Mouse (Mus musculus) layer of hippocampus, adult 2 months (tissue): ENCODE measurements around the gene Msgn1. TPM values are rescaled to one million over a fixed set of nuclear protein-coding genes. Genes with fewer than 3 reads are reported as not detected.

ENCODE experiments used
- DNase-seq, 2 experiments: peaks; one replicate each; pipeline ENCODE4 v3.0.0; 2022; ENCODE audit warnings: low spot score in 2 of 2
- H3K27ac ChIP-seq: fragments of 200-600 bp; 2 replicates; pipeline ENCODE4 v1.8.1; 2022
- H3K4me3 ChIP-seq: fragments of 200-600 bp; 2 replicates; pipeline ENCODE4 v1.8.1; 2022; ENCODE audit warnings: mild to moderate bottlenecking
- CTCF ChIP-seq: fragments of 200-600 bp; conservative IDR thresholded peaks from 2 replicates; pipeline ENCODE4 v1.8.1; 2022; ENCODE audit warnings: antibody characterized with exemption, mild to moderate bottlenecking, moderate library complexity
- long read RNA-seq, 2 experiments: library from polyadenylated mRNA; stranded (forward); transcript quantifications; one replicate each; pipeline ENCODE4 v2.0.0; 2021; ENCODE audit warnings: borderline mapping rate in 2 of 2
- total RNA-seq, 2 experiments: library from RNA; stranded (reverse); gene quantifications; 2 replicates each; pipeline ENCODE4 v1.2.3; 2021

The Msgn1 gene
- not detected for total RNA-seq
- long read RNA-seq, experiment 1: 0 reads
- long read RNA-seq, experiment 2: 0 reads

DNA sequence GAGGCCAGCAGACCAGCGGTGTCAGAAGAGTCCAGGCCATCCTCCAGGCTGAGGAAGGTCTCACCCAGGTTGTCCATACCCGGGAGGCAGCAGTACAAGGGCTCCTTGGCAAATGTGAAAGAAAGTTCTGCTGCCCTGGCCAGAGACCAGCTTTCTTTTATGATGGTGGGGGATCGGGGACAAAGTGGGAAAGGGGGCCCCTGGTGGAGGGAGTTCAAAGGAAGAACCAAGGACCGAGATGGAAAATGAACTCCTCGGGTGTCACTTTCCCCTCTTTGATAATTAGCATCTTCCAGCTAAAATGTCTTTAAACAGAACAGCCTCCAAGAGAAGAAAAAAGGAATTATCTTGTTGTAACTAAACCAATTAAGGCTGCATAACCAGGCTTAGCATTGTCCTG is at the start of gene Msgn1:
TSS of gene Msgn1 (minus strand) at position 101 of the 400 bp plus-strand sequence.
- H3K27ac ChIP-seq: no peak within 1 kb of the TSS
- no peak within 1 kb of the TSS for H3K4me3 ChIP-seq
- DNase-seq: no peak
- no peak for TF ChIP-seq CTCF

DNA sequence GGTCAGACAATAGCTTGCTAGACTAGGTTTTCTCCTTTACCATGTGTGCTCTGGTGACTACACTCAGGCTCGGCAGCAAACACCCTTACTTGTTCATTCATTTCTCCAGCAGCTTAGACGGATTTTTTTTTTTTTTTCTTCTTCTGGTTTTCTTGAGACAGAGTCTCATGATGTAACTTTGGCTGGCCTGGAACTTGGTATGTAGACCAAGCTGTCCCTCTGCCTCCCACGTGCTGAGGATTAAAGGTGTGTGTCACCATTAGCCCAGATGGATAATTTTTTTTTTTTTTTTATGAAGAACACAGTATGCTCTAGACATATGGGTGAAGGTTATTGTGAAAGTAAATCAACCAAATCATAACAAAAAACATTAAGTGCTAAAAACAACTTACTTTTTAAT is 41.5 kb upstream of the Msgn1 start:
- TF ChIP-seq CTCF: no peak
- DNase-seq: no peak
- H3K27ac ChIP-seq: no peak overlapping the region
- no peak overlapping the region for H3K4me3 ChIP-seq

DNA sequence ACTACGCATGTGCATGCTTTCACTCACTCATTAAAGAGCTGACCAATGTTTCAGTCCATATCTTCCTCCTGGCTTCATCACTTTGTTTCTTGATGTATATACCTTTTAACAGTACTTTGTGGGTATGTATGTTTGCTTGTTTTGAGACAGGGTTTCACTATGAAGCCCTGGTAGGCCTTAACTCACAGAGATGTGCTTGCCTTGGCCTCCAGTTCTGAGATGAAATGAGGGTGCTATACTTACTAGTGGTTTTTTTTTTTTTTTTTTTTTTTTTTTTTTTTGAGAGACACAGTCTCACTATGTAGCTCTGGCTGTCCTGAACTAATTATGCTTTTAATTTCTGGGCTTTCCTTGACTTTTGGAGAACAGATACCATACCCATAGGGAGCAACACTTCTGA is 38.7 kb upstream of the Msgn1 start:
- no peak overlapping the region for H3K27ac ChIP-seq
- no peak for TF ChIP-seq CTCF

DNA sequence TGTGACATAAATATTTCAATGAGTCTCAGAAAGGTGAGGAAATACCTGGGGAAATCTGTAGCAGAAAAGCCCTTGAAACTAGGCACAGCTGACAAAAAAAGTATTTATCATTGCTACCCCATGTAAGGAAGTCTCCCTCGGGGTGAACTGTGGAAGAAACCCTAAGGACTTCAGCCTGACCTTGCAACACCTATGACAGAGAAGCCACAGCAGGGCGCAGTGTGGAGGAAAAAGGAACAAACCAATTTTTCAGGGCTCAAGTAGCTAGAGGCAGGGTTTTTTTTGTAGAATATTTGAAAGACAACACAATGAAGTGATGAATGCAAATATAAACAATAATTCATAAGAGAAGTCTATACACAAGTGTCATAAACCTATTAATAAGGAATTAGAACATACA is 27.2 kb upstream of the Msgn1 start:
- no peak overlapping the region for H3K4me3 ChIP-seq
- H3K27ac ChIP-seq: no peak overlapping the region
- TF ChIP-seq CTCF: no peak
- DNase-seq: no peak

More for the DNA sequence above, 38.7 kb upstream of the Msgn1 start:
- H3K4me3 ChIP-seq: no peak overlapping the region
- DNase-seq: no peak

DNA sequence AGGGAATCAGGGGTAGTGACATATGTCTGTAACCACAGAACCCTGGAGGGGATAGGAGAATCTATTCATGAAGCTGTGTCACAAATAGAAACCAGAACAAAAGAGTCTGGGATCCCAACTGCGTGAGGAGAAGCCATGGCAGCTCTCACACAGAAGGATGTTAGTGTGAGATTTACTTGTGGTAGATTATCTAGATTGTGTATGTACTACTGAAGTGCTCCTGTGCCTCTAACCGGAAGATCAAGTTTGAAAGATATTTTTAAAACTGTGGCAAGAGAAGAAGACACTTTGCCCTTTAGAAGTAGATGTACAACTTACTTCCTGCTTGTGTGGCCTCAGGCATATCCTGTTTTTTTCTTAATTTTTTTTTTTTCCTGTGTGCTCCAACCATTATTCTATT is 21.5 kb upstream of the Msgn1 start:
- H3K27ac ChIP-seq: no peak overlapping the region
- TF ChIP-seq CTCF: no peak
- DNase-seq: no peak
- H3K4me3 ChIP-seq: no peak overlapping the region

DNA sequence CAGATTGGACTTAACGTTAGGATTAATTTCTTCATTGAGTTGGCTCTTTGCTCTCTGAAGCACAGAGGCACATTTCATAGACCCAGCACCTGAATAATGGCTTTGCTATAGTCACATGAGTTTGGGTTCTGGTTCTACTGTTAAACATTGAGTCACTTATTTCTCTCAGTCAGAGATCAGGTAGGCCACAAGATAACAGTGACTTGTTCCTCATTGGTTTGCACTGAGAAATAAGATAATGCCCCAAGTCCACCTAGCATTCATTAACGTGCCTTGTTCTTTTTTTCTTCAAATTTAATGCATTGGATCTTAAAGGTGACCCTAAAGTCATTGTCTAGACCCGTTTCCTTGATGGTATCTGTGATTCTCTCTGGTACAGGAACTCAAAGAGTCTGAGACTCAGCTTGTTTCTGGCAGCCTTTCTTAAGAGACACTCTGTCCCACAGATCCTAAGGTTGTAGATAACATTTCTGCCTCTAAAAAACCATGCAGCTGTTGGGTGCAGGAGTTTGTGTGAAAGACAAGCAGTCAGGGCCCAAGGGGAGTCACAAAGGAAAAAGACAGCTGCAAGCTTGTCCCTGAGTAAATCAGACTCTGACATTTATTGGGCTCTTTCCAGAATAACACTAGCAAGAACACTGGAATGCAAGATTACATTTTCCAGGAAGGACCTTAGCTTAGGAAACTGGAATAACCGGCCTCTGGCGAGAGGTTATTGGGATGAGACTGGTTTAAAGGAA is 17.9 kb upstream of the Msgn1 start:
- TF ChIP-seq CTCF: no peak
- Histone ChIP-seq H3K27ac (no peak overlapping the region), H3K4me3 (no peak overlapping the region)
- no peak for DNase-seq

DNA sequence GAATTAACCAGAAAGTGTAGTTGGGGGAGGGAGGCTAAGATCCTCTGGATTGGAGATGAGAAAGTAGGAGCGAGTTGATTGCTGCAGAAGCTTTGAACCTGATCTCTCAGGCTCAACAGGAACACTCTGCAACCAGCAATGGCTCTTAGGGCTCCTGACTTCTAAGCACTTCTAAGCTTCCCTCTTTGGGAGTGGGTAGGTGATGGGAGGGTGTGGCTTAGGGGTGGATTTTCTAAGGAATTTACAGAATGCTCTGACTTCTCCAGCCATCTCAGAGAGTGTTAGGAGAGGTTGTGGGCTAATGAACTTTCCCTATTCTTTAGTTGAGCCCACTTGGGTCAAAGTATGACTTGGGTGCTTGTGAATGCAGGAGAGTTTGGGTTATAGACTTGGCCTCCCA is 17.4 kb upstream of the Msgn1 start:
- TF ChIP-seq CTCF: no peak
- no peak overlapping the region for H3K4me3 ChIP-seq
- DNase-seq: no peak

DNA sequence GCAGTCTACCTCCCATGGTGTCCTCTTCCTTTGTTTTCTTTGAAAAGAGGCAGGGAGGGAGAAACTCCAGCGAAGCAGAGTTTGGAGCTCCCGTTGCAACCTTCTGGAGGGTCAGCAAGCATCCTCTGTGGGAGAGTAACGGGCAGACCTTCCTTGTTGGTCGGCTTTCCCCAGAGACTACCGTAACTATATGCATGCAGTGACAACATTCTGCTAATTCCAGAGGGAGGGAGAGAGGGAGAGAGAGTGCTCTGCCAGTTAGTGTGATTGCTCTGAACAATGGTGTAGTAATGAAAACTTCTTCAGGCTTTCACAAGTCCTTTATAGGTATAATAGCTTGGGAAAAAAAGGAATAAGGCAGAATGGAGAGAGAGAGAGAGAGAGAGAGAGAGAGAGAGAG is 15.9 kb upstream of the Msgn1 start:
- no peak overlapping the region for H3K4me3 ChIP-seq

More for the DNA sequence above, 17.4 kb upstream of the Msgn1 start:
- no peak overlapping the region for H3K27ac ChIP-seq

DNA sequence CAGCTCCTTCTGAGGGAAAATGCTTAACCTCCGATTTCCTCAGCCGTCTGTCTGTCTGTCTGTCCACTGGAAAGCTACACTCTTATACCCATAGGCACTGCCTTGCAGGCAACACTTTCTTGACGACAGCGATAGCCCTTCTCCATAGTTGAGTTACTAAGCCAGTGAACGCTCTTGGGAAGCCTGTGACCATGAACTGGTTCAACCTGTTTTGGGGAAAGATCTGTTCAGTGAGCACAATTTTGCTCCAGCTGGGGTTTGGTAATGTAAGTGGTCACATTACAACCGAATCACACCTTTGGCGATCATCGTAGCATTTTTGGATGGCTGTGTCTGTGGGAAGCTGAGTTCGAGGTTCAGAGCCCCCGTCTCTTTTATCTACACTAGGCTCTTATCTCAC is 14.3 kb upstream of the Msgn1 start:
- Histone ChIP-seq H3K4me3 (no peak overlapping the region), H3K27ac (no peak overlapping the region)
- no peak for DNase-seq
- TF ChIP-seq CTCF: no peak

More for the DNA sequence above, 15.9 kb upstream of the Msgn1 start:
- no peak for TF ChIP-seq CTCF
- no peak overlapping the region for H3K27ac ChIP-seq
- DNase-seq: no peak

DNA sequence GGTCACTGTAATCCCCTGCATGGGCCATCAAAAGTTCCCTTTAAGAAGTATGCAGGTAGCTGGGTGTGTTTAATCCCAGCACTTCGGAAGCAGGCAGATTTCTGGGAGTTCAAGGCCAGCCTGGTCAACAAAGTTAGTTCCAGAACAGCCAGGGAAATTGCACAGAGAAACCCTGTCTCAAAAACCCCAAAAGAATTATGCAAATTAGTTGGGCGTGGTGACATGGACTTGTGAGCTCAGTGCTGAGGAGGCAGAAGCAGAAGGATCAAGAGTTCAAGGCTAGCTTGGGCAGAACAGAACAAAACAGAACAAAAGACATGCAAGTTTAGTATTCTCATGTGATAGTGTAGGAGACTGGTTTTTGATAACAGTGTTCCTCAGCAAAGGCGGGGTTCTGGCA is 13.8 kb upstream of the Msgn1 start:
- Histone ChIP-seq H3K27ac (no peak overlapping the region), H3K4me3 (no peak overlapping the region)
- DNase-seq: no peak
- TF ChIP-seq CTCF: no peak

DNA sequence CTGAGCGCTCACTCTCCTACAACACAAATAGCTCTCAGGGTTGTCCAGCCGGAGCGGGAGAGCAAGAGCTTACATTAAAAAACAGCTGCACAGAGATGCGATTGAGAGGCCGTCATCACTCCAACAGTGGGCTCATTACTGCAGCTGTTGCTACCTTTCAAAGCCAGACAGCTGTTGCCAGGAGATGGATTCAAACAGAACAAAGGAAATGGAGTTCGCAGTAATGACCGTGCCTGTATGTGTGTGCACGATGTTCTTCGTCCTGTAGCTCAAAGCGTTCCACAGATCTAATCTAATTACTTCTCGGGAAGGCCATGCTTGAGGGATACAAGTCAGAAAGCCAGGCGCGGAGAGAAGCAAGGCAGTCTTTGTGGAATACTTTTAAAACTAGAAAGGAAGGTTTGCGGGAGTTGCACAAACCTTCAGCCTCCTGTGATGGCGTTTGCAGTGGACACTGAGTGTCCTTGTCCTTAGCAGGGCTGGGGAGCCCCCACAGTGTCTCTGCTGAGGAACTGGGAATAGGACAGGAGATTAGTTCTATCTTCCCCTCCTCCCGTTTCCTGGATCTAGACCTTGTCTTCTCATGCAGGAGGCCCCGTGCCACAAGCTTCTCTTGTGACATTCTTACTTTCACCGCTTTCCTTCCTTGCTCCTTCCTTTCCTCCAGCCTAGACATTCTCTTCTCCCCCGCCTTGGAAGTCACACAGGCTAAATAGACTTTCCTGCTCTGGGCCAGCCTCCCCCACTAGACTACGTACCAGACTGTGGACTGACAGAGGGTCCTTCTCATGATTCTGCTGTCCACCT is 13.0 kb upstream of the Msgn1 start:
- DNase-seq: no peak
- no peak overlapping the region for H3K27ac ChIP-seq
- TF ChIP-seq CTCF: no peak
- H3K4me3 ChIP-seq: no peak overlapping the region

DNA sequence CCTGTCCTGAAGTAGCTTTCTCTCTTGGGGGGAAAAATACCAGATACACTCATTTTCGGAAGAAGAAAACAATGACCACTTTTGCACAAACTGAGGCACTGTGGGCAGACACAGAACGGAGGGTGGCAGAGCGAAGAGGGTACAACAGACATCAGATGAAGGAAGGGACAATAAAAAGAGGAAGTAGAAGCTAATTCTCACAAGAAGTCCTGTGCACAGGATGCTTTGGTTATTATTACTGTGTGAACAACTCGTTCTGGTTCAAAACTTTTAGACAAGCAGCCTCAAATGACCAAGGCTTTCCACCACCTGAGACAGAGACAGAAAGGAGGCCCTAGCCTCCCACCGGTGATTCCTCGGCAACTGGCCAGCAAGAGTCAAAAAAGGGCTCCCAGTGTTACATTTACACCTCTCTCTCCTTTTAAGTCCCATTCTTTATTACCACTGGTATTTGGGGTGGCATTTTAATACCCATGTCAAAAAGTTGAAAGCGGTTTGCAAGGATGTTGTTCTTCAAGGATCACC is 9.0 kb upstream of the Msgn1 start:
- DNase-seq: no peak
- Histone ChIP-seq H3K27ac (no peak overlapping the region), H3K4me3 (no peak overlapping the region)
- no peak for TF ChIP-seq CTCF

DNA sequence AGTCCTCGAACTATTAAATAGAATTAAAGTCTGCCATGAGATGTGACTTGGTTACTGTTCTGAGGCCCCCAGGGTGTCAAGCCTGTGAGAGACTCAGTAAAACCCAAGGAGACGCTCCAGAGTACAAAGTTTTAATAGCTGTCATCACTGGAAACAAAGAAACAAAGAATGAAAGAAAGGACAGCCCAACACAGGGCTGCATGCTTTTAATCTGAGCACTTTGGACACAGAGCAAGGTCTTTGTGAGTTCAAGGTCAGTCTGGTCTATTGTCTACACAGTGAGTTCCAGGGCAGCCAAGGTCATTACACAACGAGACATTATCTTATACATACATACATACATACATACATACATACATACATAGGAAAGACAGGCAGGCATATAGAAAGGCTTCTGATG is 7.7 kb upstream of the Msgn1 start:
- TF ChIP-seq CTCF: no peak
- Histone ChIP-seq H3K27ac (no peak overlapping the region), H3K4me3 (no peak overlapping the region)
- DNase-seq: no peak

DNA sequence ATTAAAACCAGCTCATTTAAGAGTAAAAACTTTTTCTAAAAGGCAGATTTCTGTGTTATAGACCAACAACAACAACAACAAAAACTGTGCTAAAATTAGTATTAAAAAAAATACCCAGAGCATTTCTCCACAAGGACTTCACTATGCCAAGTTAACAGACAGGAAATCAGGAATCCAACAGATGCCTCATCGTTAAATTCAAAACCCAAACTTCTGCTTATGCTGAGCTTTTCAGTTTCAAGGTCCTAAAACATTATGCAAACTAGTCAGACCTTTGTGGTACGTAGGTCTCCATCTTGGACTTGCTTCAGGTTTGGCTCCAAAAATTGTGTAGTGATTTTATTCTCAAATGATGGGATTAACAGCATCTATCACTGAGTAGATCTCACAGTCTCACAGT is 6.8 kb upstream of the Msgn1 start:
- no peak overlapping the region for H3K4me3 ChIP-seq
- TF ChIP-seq CTCF: no peak
- no peak overlapping the region for H3K27ac ChIP-seq
- DNase-seq: no peak
